Mouse (Mus musculus) heart, embryonic 16.5 days (tissue): ENCODE results near the gene Zfp558. TPM values are rescaled to one million over a fixed set of nuclear protein-coding genes. Genes with fewer than 3 reads are reported as not detected.
"Not testable (repeated sequence)": the region's sequence is repeated elsewhere in the genome, so short reads cannot be mapped to it uniquely, and the experiment has no call there.

Source experiments
- ATAC-seq: fragments of 200-750 bp; cut with Nextera tagmentation; replicated peaks from 2 replicates; pipeline ENCODE4 v1.8.0; 2017; ENCODE audit warnings: moderate number of reproducible peaks; ENCODE audit not compliant: insufficient read depth, low FRiP score; ENCODE audit errors: extremely low read depth
- H3K27ac ChIP-seq: fragments of 300-500 bp; sonication (generic); 2 replicates; pipeline ENCODE4 v1.5.1; 2014; ENCODE audit warnings: mild to moderate bottlenecking, low read length, control low read depth, moderate library complexity
- H3K27me3 ChIP-seq: fragments of 300-500 bp; sonication (generic); 2 replicates; pipeline ENCODE4 v1.6.1; 2014; ENCODE audit warnings: low read length, mixed read lengths; ENCODE audit not compliant: control insufficient read depth, insufficient read depth
- H3K36me3 ChIP-seq: fragments of 300-500 bp; sonication (generic); 2 replicates; pipeline ENCODE4 v1.6.1; 2014; ENCODE audit not compliant: control insufficient read depth, insufficient read depth
- H3K4me1 ChIP-seq: fragments of 300-500 bp; sonication (generic); 2 replicates; pipeline ENCODE4 v1.6.1; 2014; ENCODE audit warnings: low read length, mixed read lengths; ENCODE audit not compliant: control insufficient read depth, insufficient read depth
- H3K4me2 ChIP-seq: fragments of 300-500 bp; sonication (generic); 2 replicates; pipeline ENCODE4 v1.6.1; 2014; ENCODE audit warnings: low read depth, mild to moderate bottlenecking, control low read depth, low read length
- H3K4me3 ChIP-seq: fragments of 300-500 bp; sonication (generic); 2 replicates; pipeline ENCODE4 v1.5.1; 2014; ENCODE audit warnings: mild to moderate bottlenecking, control low read depth, low read length
- H3K9ac ChIP-seq: fragments of 300-500 bp; sonication (generic); 2 replicates; pipeline ENCODE4 v1.6.1; 2014; ENCODE audit warnings: low read length, control low read depth
- H3K9me3 ChIP-seq: fragments of 300-500 bp; sonication (generic); replicated peaks from 2 replicates; pipeline ENCODE4 v1.6.1; 2016; ENCODE audit warnings: low read length; ENCODE audit not compliant: control insufficient read depth
- WGBS: fragments of 180-500 bp; shearing (Covaris S2); extraction: QIAGEN DNeasy Blood & Tissue Kit; methylation state at CpG from one replicate; pipeline ENCODE4 v1.1.7; 2014; 5-methylcytosine and 5-hydroxymethylcytosine counted together
- polyA plus RNA-seq: library from polyadenylated mRNA; unstranded; fragments of >200 nt; fragmentation: Nextera tagmentation; extraction: Ambion mirVana; gene quantifications from 2 replicates; pipeline ENCODE4 v1.2.1, GENCODE M21; 2015

The Zfp558 gene
- polyA plus RNA-seq, result 3.0 and 3.6 TPM in 2 replicates

DNA sequence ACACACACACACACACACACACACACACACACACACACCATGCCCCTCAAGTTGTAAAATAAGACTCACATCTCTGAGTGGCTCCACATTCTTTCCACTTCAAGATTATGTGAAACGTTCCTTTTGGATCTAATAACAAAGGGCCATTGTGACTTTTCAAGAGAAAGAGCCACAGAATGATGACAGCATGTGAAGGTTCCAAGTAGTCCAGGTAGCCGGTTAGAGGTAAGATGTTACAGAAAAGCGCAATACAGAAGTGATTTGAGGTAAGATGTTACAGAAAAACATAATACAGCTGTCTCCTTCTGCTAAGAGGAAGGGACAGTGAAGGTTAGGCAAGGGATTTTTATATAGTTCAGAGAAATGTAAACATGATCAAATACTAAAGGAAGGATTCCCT is at the start of gene Zfp558, which contains the start of gene Mbd3l1:
Gene Zfp558, minus strand, starts transcription at position 101 of the 400 bp plus-strand sequence.
Gene Mbd3l1, plus strand, starts transcription at position 192 of the 400 bp plus-strand sequence.
- no peak for ATAC-seq
- 61% methylated on average over 3 of the region's 3 CpGs for WGBS
- no peaks in the 10 kb centered on the region for H3K4me1 ChIP-seq
- H3K4me2 ChIP-seq, result no peak within 1 kb of the TSS
- no peaks in the 10 kb centered on the region for H3K36me3 ChIP-seq
- H3K9ac ChIP-seq, result no peak within 1 kb of the TSS
- no peak within 1 kb of the TSS for H3K27ac ChIP-seq
- no peak within 1 kb of the TSS for H3K4me3 ChIP-seq
- no peaks in the 10 kb centered on the region for H3K9me3 ChIP-seq
- H3K27me3 ChIP-seq, result no peaks in the 10 kb centered on the region

GRCm38 (mm10) chr9:18508098-18508497 is 30.0 kb upstream of the Zfp558 start:
- Histone ChIP-seq H3K9ac (no peak overlapping the region), H3K4me3 (no peak overlapping the region), H3K27me3 (no peaks in the 10 kb centered on the region), H3K4me2 (no peak overlapping the region), H3K27ac (no peak overlapping the region), H3K9me3 (no peaks in the 10 kb centered on the region), H3K4me1 (no peaks in the 10 kb centered on the region), H3K36me3 (no peaks in the 10 kb centered on the region)
- 28% methylated on average over 2 of the region's 2 CpGs for WGBS
- no peak for ATAC-seq

- peak overlapping the region; percentile 87 for H3K27ac ChIP-seq
- peak overlapping the region; percentile 83 for H3K4me3 ChIP-seq
- no peaks in the 10 kb centered on the region for H3K9me3 ChIP-seq
- H3K4me2 ChIP-seq, result peak overlapping the region; percentile 90
- peak overlapping the region; percentile 80 for H3K9ac ChIP-seq
- ATAC-seq, result peak; percentile 96
- H3K27me3 ChIP-seq, result no peaks in the 10 kb centered on the region
- H3K36me3 ChIP-seq, result no peaks in the 10 kb centered on the region
- H3K4me1 ChIP-seq, result peaks cover 4% of the 10 kb centered on the region; the same call in 1 of the 2 replicates
- WGBS, result 4% methylated on average over 39 of the region's 39 CpGs
These were observed 4.5 kb downstream of the Zfp558 start for GRCm38 (mm10) chr9:18473324-18474128.

GRCm38 (mm10) chr9:18468005-18468404 is 10.1 kb downstream of the Zfp558 start:
- H3K27me3 ChIP-seq, result no peaks in the 10 kb centered on the region
- no peak for ATAC-seq
- 84% methylated on average over 3 of the region's 3 CpGs for WGBS
- no peak overlapping the region for H3K4me2 ChIP-seq
- no peak overlapping the region for H3K9ac ChIP-seq
- peaks cover 2% of the 10 kb centered on the region; the same call in 1 of the 2 replicates for H3K9me3 ChIP-seq
- peaks cover 11% of the 10 kb centered on the region for H3K36me3 ChIP-seq
- H3K4me3 ChIP-seq, result no peak overlapping the region
- H3K27ac ChIP-seq, result no peak overlapping the region
- H3K4me1 ChIP-seq, result peaks cover 4% of the 10 kb centered on the region; the same call in 1 of the 2 replicates

DNA sequence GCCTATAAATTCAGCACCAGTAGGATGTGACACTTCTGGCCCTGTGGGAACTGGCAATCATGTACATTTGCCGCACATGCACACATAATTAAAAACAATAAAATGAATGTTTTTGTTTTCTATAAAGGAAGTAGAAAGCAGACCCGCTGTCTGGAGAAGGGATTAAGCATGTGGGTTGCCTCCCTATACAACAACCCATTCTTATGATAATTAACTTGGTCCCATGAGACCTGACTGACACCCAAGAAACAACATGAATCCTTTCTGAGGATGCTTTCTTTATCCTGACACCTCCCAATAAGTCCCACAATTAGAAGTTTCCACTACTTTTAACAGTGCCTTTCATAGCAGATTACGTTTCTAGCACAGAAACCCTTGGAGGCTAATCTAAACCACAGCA is 10.7 kb downstream of the Zfp558 start:
- Histone ChIP-seq H3K9me3 (peaks cover 2% of the 10 kb centered on the region; the same call in 1 of the 2 replicates), H3K4me1 (no peaks in the 10 kb centered on the region), H3K27ac (no peak overlapping the region), H3K9ac (no peak overlapping the region), H3K36me3 (peaks cover 11% of the 10 kb centered on the region), H3K27me3 (no peaks in the 10 kb centered on the region), H3K4me2 (no peak overlapping the region), H3K4me3 (no peak overlapping the region)
- 72% methylated on average over 3 of the region's 3 CpGs for WGBS
- ATAC-seq, result no peak

DNA sequence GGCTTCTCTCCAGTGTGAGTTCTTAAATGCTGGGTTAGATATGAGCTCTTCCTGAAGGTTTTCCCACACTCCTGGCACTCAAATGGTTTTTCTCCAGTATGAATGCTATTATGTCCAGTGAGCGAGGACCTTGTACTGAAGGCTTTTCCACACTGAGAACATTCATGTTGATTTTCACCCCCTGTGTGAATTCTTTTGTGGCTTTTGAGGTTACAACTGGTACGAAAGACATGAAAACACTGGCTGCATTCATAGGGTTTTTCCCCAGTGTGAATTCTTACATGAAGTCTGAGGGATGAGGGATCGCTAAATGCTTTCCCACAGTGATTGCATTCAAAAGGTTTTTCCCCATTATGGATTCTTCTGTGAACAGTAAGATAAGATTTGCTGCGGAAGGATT is 21.5 kb downstream of the Zfp558 start:
- H3K27me3 ChIP-seq, result no peaks in the 10 kb centered on the region
- no peak for ATAC-seq
- 82% methylated on average over 4 of the region's 4 CpGs for WGBS
- no peak overlapping the region for H3K9ac ChIP-seq
- H3K4me3 ChIP-seq, result no peak overlapping the region
- peaks cover 26% of the 10 kb centered on the region for H3K36me3 ChIP-seq
- H3K27ac ChIP-seq, result no peak overlapping the region
- H3K4me2 ChIP-seq, result no peak overlapping the region
- no peaks in the 10 kb centered on the region for H3K4me1 ChIP-seq
- H3K9me3 ChIP-seq, result peaks cover 5% of the 10 kb centered on the region; the same call in 1 of the 2 replicates

GRCm38 (mm10) chr9:18431687-18432086 is 46.4 kb downstream of the Zfp558 start:
- Histone ChIP-seq H3K9me3 (no peaks in the 10 kb centered on the region), H3K9ac (no peak overlapping the region), H3K27ac (no peak overlapping the region), H3K36me3 (no peaks in the 10 kb centered on the region), H3K4me3 (no peak overlapping the region), H3K4me1 (no peaks in the 10 kb centered on the region), H3K27me3 (no peaks in the 10 kb centered on the region), H3K4me2 (no peak overlapping the region)
- ATAC-seq, result no peak
- 66% methylated on average over 10 of the region's 10 CpGs for WGBS

DNA sequence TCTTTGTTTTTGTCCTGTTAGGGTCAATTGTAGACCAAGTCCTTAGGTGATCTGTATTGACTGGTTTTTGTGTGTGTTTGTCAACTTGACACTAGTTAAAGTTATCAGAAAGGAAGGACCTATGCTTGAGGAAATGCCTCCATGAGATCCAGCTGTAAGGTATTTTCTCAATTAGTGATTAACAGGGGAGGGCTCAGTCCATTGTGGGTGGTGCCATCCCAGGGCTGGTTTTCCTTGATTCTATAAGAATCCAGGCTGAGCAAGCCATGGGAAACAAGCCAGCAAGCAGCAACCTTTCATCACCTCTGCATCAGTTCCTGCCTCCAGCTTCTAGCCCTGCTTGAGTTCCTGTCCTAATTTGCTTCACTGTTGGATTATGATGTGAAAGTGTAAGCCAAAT is 47.7 kb downstream of the Zfp558 start, which contains the start of gene Mbd3l2:
Gene Mbd3l2, plus strand, starts transcription at position 301 of the 400 bp plus-strand sequence.
- no peaks in the 10 kb centered on the region for H3K27me3 ChIP-seq
- H3K27ac ChIP-seq, result no peak within 1 kb of the TSS
- no peak within 1 kb of the TSS for H3K4me2 ChIP-seq

DNA sequence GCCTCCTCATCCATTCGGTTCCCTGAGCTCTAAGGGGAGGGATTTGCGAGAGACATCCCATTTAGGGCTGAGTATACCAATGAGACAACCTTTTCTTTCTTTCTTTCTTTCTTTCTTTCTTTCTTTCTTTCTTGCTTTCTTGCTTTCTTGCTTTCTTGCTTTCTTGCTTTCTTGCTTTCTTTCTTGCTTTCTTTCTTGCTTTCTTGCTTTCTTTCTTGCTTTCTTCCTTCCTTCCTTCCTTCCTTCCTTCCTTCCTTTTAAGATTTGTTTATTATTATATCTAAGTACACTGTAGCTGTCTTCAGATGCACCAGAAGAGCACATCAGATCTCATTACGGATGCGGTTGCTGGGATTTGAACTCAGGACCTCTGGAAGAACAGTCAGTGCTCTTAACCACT is 65.7 kb downstream of the Zfp558 start:
- not testable (repeated sequence) for H3K27me3 ChIP-seq, H3K9ac ChIP-seq, H3K4me3 ChIP-seq, H3K36me3 ChIP-seq, H3K9me3 ChIP-seq, H3K27ac ChIP-seq, H3K4me2 ChIP-seq, H3K4me1 ChIP-seq, ATAC-seq
- WGBS, result 80% methylated on average over 4 of the region's 4 CpGs

More for the DNA sequence above, 47.7 kb downstream of the Zfp558 start, which contains the start of gene Mbd3l2:
- no peak for ATAC-seq
- H3K9ac ChIP-seq, result no peak within 1 kb of the TSS
- H3K9me3 ChIP-seq, result no peaks in the 10 kb centered on the region
- H3K4me1 ChIP-seq, result no peaks in the 10 kb centered on the region
- H3K36me3 ChIP-seq, result no peaks in the 10 kb centered on the region
- H3K4me3 ChIP-seq, result no peak within 1 kb of the TSS
